Mouse (Mus musculus) G1E (cell line): Measurements from ENCODE around the gene Cda.

Experiments used
- CTCF ChIP-seq: IDR thresholded peaks from 2 replicates; pipeline ENCODE4 v1.5.1; 2012; ENCODE audit warnings: low read depth, low read length, inconsistent platforms, mixed read lengths
- GATA1 ChIP-seq: IDR thresholded peaks from 2 replicates; pipeline ENCODE4 v1.6.1; 2012; ENCODE audit warnings: borderline replicate concordance, low read length, inconsistent platforms, mixed read lengths
- GATA2 ChIP-seq: IDR thresholded peaks from 2 replicates; pipeline ENCODE4 v1.6.1; 2012; ENCODE audit warnings: low read depth, low read length, inconsistent platforms, borderline replicate concordance
- POLR2AphosphoS5 ChIP-seq: IDR thresholded peaks from 2 replicates; pipeline ENCODE4 v1.6.1; 2012; ENCODE audit warnings: low read depth, low read length, inconsistent platforms; ENCODE audit not compliant: insufficient replicate concordance
- TAL1 ChIP-seq: conservative IDR thresholded peaks from 2 replicates; pipeline ENCODE4 v1.6.1; 2012; ENCODE audit warnings: low read depth, low read length, inconsistent platforms, mixed read lengths

DNA sequence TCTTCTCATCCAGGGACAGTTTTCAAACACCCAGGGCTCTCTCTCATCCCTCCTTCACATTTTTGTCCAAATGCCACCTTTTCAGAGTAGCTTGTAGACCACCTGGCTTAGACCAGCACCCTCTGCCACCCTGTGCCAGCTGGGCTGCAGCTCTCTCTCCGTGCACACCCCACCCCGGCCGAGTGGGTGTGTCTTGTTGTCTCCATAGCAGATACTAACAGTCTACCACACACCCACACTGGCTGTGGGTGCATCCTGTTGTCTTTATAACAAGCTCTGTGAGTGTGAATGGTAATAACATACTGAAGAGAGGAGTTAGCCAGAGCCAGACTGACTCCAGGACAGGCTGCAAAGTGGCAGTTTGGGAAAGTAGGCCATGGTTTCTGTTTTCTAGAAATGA lies 48.2 kb upstream of the Cda start:
- TF ChIP-seq CTCF (no peak), GATA1 (no peak), TAL1 (no peak), POLR2AphosphoS5 (no peak), GATA2 (no peak)
